Mouse (Mus musculus) small intestine, adult 2 months (tissue): ENCODE measurements around the gene Tmem268.

Source experiments
- CTCF ChIP-seq: fragments of 200-500 bp; IDR thresholded peaks from 2 replicates; pipeline ENCODE4 v1.5.1; 2012; ENCODE audit warnings: low read depth, mild to moderate bottlenecking, control low read depth, inconsistent platforms, low read length, moderate library complexity, mixed read lengths; ENCODE audit not compliant: insufficient replicate concordance, insufficient read length; ENCODE audit errors: extremely low read depth
- POLR2A ChIP-seq: fragments of 200-500 bp; IDR thresholded peaks from 2 replicates; pipeline ENCODE4 v1.6.1; 2012; ENCODE audit warnings: low read depth, mild to moderate bottlenecking, control low read depth, inconsistent platforms, low read length, moderate library complexity

GRCm38 (mm10) chr4:63521813-63522419 lies 36.7 kb upstream of the Tmem268 start:
- TF ChIP-seq CTCF (no peak), POLR2A (no peak)
